Mouse (Mus musculus) neural tube, embryonic 13.5 days (tissue): ENCODE measurements around the gene Irak1. TPM values are rescaled to one million over a fixed set of nuclear protein-coding genes. Genes with fewer than 3 reads are reported as not detected.

Experiments used
- ATAC-seq: fragments of 200-750 bp; cut with Nextera tagmentation; 2 replicates; pipeline ENCODE4 v1.8.0; 2017; ENCODE audit warnings: low read depth, mild to moderate bottlenecking, moderate TSS enrichment, moderate library complexity
- H3K27ac ChIP-seq: fragments of 300-500 bp; sonication (generic); replicated peaks from 2 replicates; pipeline ENCODE4 v1.5.1; 2015; ENCODE audit warnings: moderate library complexity, mild to moderate bottlenecking, inconsistent platforms
- H3K27me3 ChIP-seq: fragments of 300-500 bp; sonication (generic); 2 replicates; pipeline ENCODE4 v1.6.1; 2015; ENCODE audit warnings: mild to moderate bottlenecking, inconsistent platforms
- H3K36me3 ChIP-seq: fragments of 300-500 bp; sonication (generic); 2 replicates; pipeline ENCODE4 v1.6.1; 2015; ENCODE audit warnings: mild to moderate bottlenecking, inconsistent platforms
- H3K4me1 ChIP-seq: fragments of 300-500 bp; sonication (generic); replicated peaks from 2 replicates; pipeline ENCODE4 v1.6.1; 2015; ENCODE audit warnings: inconsistent platforms
- H3K4me2 ChIP-seq: fragments of 300-500 bp; sonication (generic); 2 replicates; pipeline ENCODE4 v1.6.1; 2015; ENCODE audit warnings: inconsistent platforms, mild to moderate bottlenecking, moderate library complexity
- H3K4me3 ChIP-seq: fragments of 300-500 bp; sonication (generic); 2 replicates; pipeline ENCODE4 v1.5.1; 2015; ENCODE audit warnings: mild to moderate bottlenecking, inconsistent platforms
- H3K9ac ChIP-seq: fragments of 300-500 bp; sonication (generic); 2 replicates; pipeline ENCODE4 v1.6.1; 2015; ENCODE audit warnings: moderate library complexity, mild to moderate bottlenecking, inconsistent platforms
- H3K9me3 ChIP-seq: fragments of 300-500 bp; sonication (generic); 2 replicates; pipeline ENCODE4 v1.6.1; 2016; ENCODE audit warnings: inconsistent platforms
- WGBS: fragments of 180-500 bp; shearing (Covaris S2); methylation state at CpG from one replicate; pipeline ENCODE4 v1.1.7; 2015; 5-methylcytosine and 5-hydroxymethylcytosine counted together
- polyA plus RNA-seq: library from polyadenylated mRNA; unstranded; fragments of >200 nt; fragmentation: Nextera tagmentation; extraction: Ambion mirVana; gene quantifications from 2 replicates; pipeline ENCODE4 v1.2.1, GENCODE M21; 2015

The Irak1 gene
- 39.9 and 45.4 TPM in 2 replicates for polyA plus RNA-seq

- Histone ChIP-seq H3K4me2 (peak within 1 kb of the TSS; percentile 62), H3K4me3 (peak within 1 kb of the TSS; percentile 57), H3K27ac (peak within 1 kb of the TSS; percentile 88), H3K4me1 (peaks cover 20% of the 10 kb centered on the region), H3K36me3 (peaks cover 8% of the 10 kb centered on the region; the same call in 1 of the 2 replicates), H3K9ac (peak within 1 kb of the TSS; percentile 87), H3K27me3 (no peaks in the 10 kb centered on the region), H3K9me3 (no peaks in the 10 kb centered on the region)
- 21% methylated on average over 69 of the region's 72 CpGs for WGBS
- peak; percentile 93 for ATAC-seq
Measured at GRCm38 (mm10) chrX:74023188-74024049, at the start of gene Irak1. Irak1 (minus strand) TSS chrX:74023918.

- no peak overlapping the region for H3K4me2 ChIP-seq
- H3K9ac ChIP-seq: no peak overlapping the region
- H3K4me1 ChIP-seq: no peaks in the 10 kb centered on the region
- H3K27ac ChIP-seq: no peak overlapping the region
- no peaks in the 10 kb centered on the region for H3K27me3 ChIP-seq
- no peaks in the 10 kb centered on the region for H3K9me3 ChIP-seq
- H3K36me3 ChIP-seq: no peaks in the 10 kb centered on the region
- no peak for ATAC-seq
- H3K4me3 ChIP-seq: no peak overlapping the region
Measured at GRCm38 (mm10) chrX:74070794-74071193, 47.1 kb upstream of the Irak1 start.

- ATAC-seq: no peak
- 84% methylated on average over 9 of the region's 9 CpGs for WGBS
Measured at GRCm38 (mm10) chrX:74067891-74068290, 44.2 kb upstream of the Irak1 start.

GRCm38 (mm10) chrX:74045107-74045506 lies 21.4 kb upstream of the Irak1 start:
- Histone ChIP-seq H3K27me3 (no peaks in the 10 kb centered on the region), H3K9me3 (no peaks in the 10 kb centered on the region), H3K4me1 (no peaks in the 10 kb centered on the region), H3K27ac (no peak overlapping the region), H3K4me2 (no peak overlapping the region), H3K4me3 (no peak overlapping the region), H3K9ac (no peak overlapping the region), H3K36me3 (no peaks in the 10 kb centered on the region)
- no peak for ATAC-seq
- 79% methylated on average over 1 of the region's 1 CpGs for WGBS

More at GRCm38 (mm10) chrX:74067891-74068290, 44.2 kb upstream of the Irak1 start:
- Histone ChIP-seq H3K4me2 (no peak overlapping the region), H3K36me3 (no peaks in the 10 kb centered on the region), H3K4me3 (no peak overlapping the region), H3K27me3 (no peaks in the 10 kb centered on the region), H3K4me1 (no peaks in the 10 kb centered on the region), H3K9me3 (no peaks in the 10 kb centered on the region), H3K9ac (no peak overlapping the region), H3K27ac (no peak overlapping the region)

- no peaks in the 10 kb centered on the region for H3K9me3 ChIP-seq
- H3K27me3 ChIP-seq: no peaks in the 10 kb centered on the region
- H3K9ac ChIP-seq: no peak overlapping the region
- H3K4me2 ChIP-seq: no peak overlapping the region
- no peak for ATAC-seq
- peaks cover 28% of the 10 kb centered on the region for H3K36me3 ChIP-seq
- WGBS: 80% methylated on average over 5 of the region's 5 CpGs
- no peaks in the 10 kb centered on the region for H3K4me1 ChIP-seq
- H3K27ac ChIP-seq: no peak overlapping the region
- no peak overlapping the region for H3K4me3 ChIP-seq
Measured at GRCm38 (mm10) chrX:74037702-74038375, 14.1 kb upstream of the Irak1 start.

- no peaks in the 10 kb centered on the region for H3K27me3 ChIP-seq
- H3K36me3 ChIP-seq: peaks cover 7% of the 10 kb centered on the region
- H3K4me2 ChIP-seq: no peak overlapping the region
- no peaks in the 10 kb centered on the region for H3K9me3 ChIP-seq
- no peak overlapping the region for H3K4me3 ChIP-seq
- 52% methylated on average over 1 of the region's 1 CpGs for WGBS
- H3K9ac ChIP-seq: no peak overlapping the region
- H3K27ac ChIP-seq: no peak overlapping the region
- H3K4me1 ChIP-seq: no peaks in the 10 kb centered on the region
- ATAC-seq: no peak
Measured at GRCm38 (mm10) chrX:74030000-74030399, 6.3 kb upstream of the Irak1 start.

- Histone ChIP-seq H3K9me3 (no peaks in the 10 kb centered on the region), H3K27me3 (no peaks in the 10 kb centered on the region), H3K4me1 (peaks cover 20% of the 10 kb centered on the region), H3K27ac (peak overlapping the region; percentile 88; the same call in 1 of the 2 replicates), H3K9ac (peak overlapping the region; percentile 87), H3K4me3 (peak overlapping the region; percentile 57), H3K4me2 (peak overlapping the region; percentile 62), H3K36me3 (peaks cover 14% of the 10 kb centered on the region)
- no peak for ATAC-seq
- 35% methylated on average over 6 of the region's 6 CpGs for WGBS
Measured at GRCm38 (mm10) chrX:74022795-74023187, 927 bp downstream of the Irak1 start.

GRCm38 (mm10) chrX:74014597-74014996 lies 9.1 kb downstream of the Irak1 start:
- H3K4me1 ChIP-seq: no peaks in the 10 kb centered on the region
- no peak overlapping the region for H3K4me2 ChIP-seq
- peaks cover 17% of the 10 kb centered on the region for H3K36me3 ChIP-seq
- 94% methylated on average over 1 of the region's 1 CpGs for WGBS
- no peaks in the 10 kb centered on the region for H3K9me3 ChIP-seq
- no peak for ATAC-seq
- no peak overlapping the region for H3K9ac ChIP-seq
- no peak overlapping the region for H3K4me3 ChIP-seq
- H3K27ac ChIP-seq: no peak overlapping the region
- H3K27me3 ChIP-seq: no peaks in the 10 kb centered on the region

GRCm38 (mm10) chrX:74008063-74008462 lies 15.7 kb downstream of the Irak1 start:
- no peak overlapping the region for H3K27ac ChIP-seq
- 22% methylated on average over 8 of the region's 8 CpGs for WGBS
- no peak for ATAC-seq
- no peaks in the 10 kb centered on the region for H3K27me3 ChIP-seq
- no peak overlapping the region for H3K4me2 ChIP-seq
- H3K4me1 ChIP-seq: no peaks in the 10 kb centered on the region
- no peak overlapping the region for H3K4me3 ChIP-seq
- no peaks in the 10 kb centered on the region for H3K36me3 ChIP-seq
- no peak overlapping the region for H3K9ac ChIP-seq
- no peaks in the 10 kb centered on the region for H3K9me3 ChIP-seq

- 82% methylated on average over 21 of the region's 21 CpGs for WGBS
- H3K9me3 ChIP-seq: no peaks in the 10 kb centered on the region
- no peaks in the 10 kb centered on the region for H3K4me1 ChIP-seq
- no peak overlapping the region for H3K27ac ChIP-seq
- H3K4me3 ChIP-seq: no peak overlapping the region
- no peak for ATAC-seq
- no peaks in the 10 kb centered on the region for H3K36me3 ChIP-seq
- no peak overlapping the region for H3K4me2 ChIP-seq
- no peaks in the 10 kb centered on the region for H3K27me3 ChIP-seq
- H3K9ac ChIP-seq: no peak overlapping the region
Measured at GRCm38 (mm10) chrX:74006401-74006800, 17.3 kb downstream of the Irak1 start.

GRCm38 (mm10) chrX:74003644-74004043 lies 20.1 kb downstream of the Irak1 start:
- H3K27ac ChIP-seq: no peak overlapping the region
- no peaks in the 10 kb centered on the region for H3K36me3 ChIP-seq
- H3K9me3 ChIP-seq: no peaks in the 10 kb centered on the region
- no peak overlapping the region for H3K9ac ChIP-seq
- no peak overlapping the region for H3K4me2 ChIP-seq
- 74% methylated on average over 2 of the region's 2 CpGs for WGBS
- ATAC-seq: no peak
- H3K4me1 ChIP-seq: peaks cover 5% of the 10 kb centered on the region
- no peak overlapping the region for H3K4me3 ChIP-seq
- no peaks in the 10 kb centered on the region for H3K27me3 ChIP-seq

GRCm38 (mm10) chrX:74001024-74001423 lies 22.7 kb downstream of the Irak1 start:
- no peak for ATAC-seq
- WGBS: 93% methylated on average over 3 of the region's 3 CpGs
- Histone ChIP-seq H3K4me1 (peaks cover 8% of the 10 kb centered on the region), H3K36me3 (no peaks in the 10 kb centered on the region), H3K27me3 (no peaks in the 10 kb centered on the region), H3K9ac (no peak overlapping the region), H3K9me3 (no peaks in the 10 kb centered on the region), H3K4me2 (no peak overlapping the region), H3K27ac (no peak overlapping the region), H3K4me3 (no peak overlapping the region)
